13 mouse cellular contexts compared by ENCODE assay signal in genomic region chr12:3255966-3256365, GRCm38 (mm10).
"Had no signal": no experiment of that assay in that cellular context is flagged by ENCODE, and none has a peak within 500 bp of the region (broad histone marks: within the 10 kb centered on the region; RNA-seq: fewer than 3 reads in every experiment).

No protein-coding gene starts in this region.

- H3K4me1 ChIP-seq: limb, embryonic 12.5 days; midbrain, embryonic 10.5 days had no signal

- H3K9ac ChIP-seq: limb, embryonic 12.5 days; lung, embryonic 14.5 days had no signal

- H3K9me3 ChIP-seq: limb, embryonic 12.5 days; midbrain, embryonic 10.5 days had no signal

- H3K27ac ChIP-seq: limb, embryonic 12.5 days; midbrain, embryonic 10.5 days had no signal

- DNase-seq: kidney, adult 8-10 months; kidney, postnatal 25 days; lung, embryonic 14.5 days; lung, postnatal 10 days; lung, postnatal 4 days; midbrain, embryonic 14.5 days; right cerebral cortex, postnatal 4 days; spleen, adult 18-20 months; thymus, adult 18-20 months; thymus, postnatal 14 days had no signal

- H3K4me2 ChIP-seq: limb, embryonic 12.5 days; lung, embryonic 14.5 days had no signal

- H3K27me3 ChIP-seq: limb, embryonic 12.5 days had no signal

- H3K4me3 ChIP-seq: limb, embryonic 12.5 days; midbrain, embryonic 10.5 days; myocyte had no signal
